Mouse (Mus musculus): ENCODE measurements around the gene Tenm4. TPM values are rescaled to one million over a fixed set of nuclear protein-coding genes. Genes with fewer than 3 reads are reported as not detected.

Tenm4 gene
- polyA plus RNA-seq, 1 experiment from 2014 or later = 4.5 TPM

GRCm38 (mm10) chr7:96672322-96672914 lies 501.4 kb downstream of the Tenm4 start:
- no peak for DNase-seq (ENCODE audit: low spot score)

GRCm38 (mm10) chr7:96677082-96677481 lies 506.0 kb downstream of the Tenm4 start:
- no peak for DNase-seq (ENCODE audit: low spot score)

- no peak for DNase-seq (ENCODE audit: low spot score)
Observed at GRCm38 (mm10) chr7:96678236-96678635, 507.2 kb downstream of the Tenm4 start.

- no peak for DNase-seq (ENCODE audit: low spot score)
Observed at GRCm38 (mm10) chr7:96679746-96680145, 508.7 kb downstream of the Tenm4 start.

- DNase-seq (ENCODE audit: low spot score) = no peak
Observed at GRCm38 (mm10) chr7:96680405-96680804, 509.4 kb downstream of the Tenm4 start.

GRCm38 (mm10) chr7:96681808-96682207 lies 510.8 kb downstream of the Tenm4 start:
- no peak for DNase-seq (ENCODE audit: low spot score)

GRCm38 (mm10) chr7:96688141-96688540 lies 517.1 kb downstream of the Tenm4 start:
- no peak for DNase-seq (ENCODE audit: low spot score)

GRCm38 (mm10) chr7:96701097-96701845 lies 530.2 kb downstream of the Tenm4 start:
- DNase-seq (ENCODE audit: low spot score) = no peak

GRCm38 (mm10) chr7:96703958-96704357 lies 532.9 kb downstream of the Tenm4 start:
- DNase-seq (ENCODE audit: low spot score) = no peak

GRCm38 (mm10) chr7:96705307-96706129 lies 534.5 kb downstream of the Tenm4 start:
- no peak for DNase-seq (ENCODE audit: low spot score)

- no peak for DNase-seq (ENCODE audit: low spot score)
Observed at GRCm38 (mm10) chr7:96706531-96706930, 535.5 kb downstream of the Tenm4 start.

GRCm38 (mm10) chr7:96707112-96707511 lies 536.1 kb downstream of the Tenm4 start:
- no peak for DNase-seq (ENCODE audit: low spot score)

GRCm38 (mm10) chr7:96708071-96708470 lies 537.0 kb downstream of the Tenm4 start:
- DNase-seq (ENCODE audit: low spot score) = no peak

- DNase-seq (ENCODE audit: low spot score) = no peak
Observed at GRCm38 (mm10) chr7:96708561-96708960, 537.5 kb downstream of the Tenm4 start.

GRCm38 (mm10) chr7:96708968-96709367 lies 537.9 kb downstream of the Tenm4 start:
- no peak for DNase-seq (ENCODE audit: low spot score)

- DNase-seq (ENCODE audit: low spot score) = no peak
Observed at GRCm38 (mm10) chr7:96709891-96710290, 538.8 kb downstream of the Tenm4 start.

- DNase-seq (ENCODE audit: low spot score) = no peak
Observed at GRCm38 (mm10) chr7:96710658-96711071, 539.6 kb downstream of the Tenm4 start.

GRCm38 (mm10) chr7:96712876-96713275 lies 541.8 kb downstream of the Tenm4 start:
- DNase-seq (ENCODE audit: low spot score) = no peak

GRCm38 (mm10) chr7:96716911-96717310 lies 545.9 kb downstream of the Tenm4 start:
- DNase-seq (ENCODE audit: low spot score) = no peak

GRCm38 (mm10) chr7:96718201-96719155 lies 547.4 kb downstream of the Tenm4 start:
- DNase-seq (ENCODE audit: low spot score) = no peak

GRCm38 (mm10) chr7:96719926-96720325 lies 548.9 kb downstream of the Tenm4 start:
- DNase-seq (ENCODE audit: low spot score) = no peak

All from thymus, postnatal 0 days (tissue).